Mouse (Mus musculus): ENCODE measurements at regions not wholly inside any gene's neighbourhood (a gene's known extent, or its start where the extent isn't known, plus 50 kb on each side); places are given as distances from the start of the nearest gene placed in this dataset.

- DNase-seq, result no peak
Measured at GRCm38 (mm10) chr6:67186537-67187274, 51.3 kb upstream of the Serbp1 start.

GRCm38 (mm10) chr6:67184662-67185061 is 53.3 kb upstream of the Serbp1 start:
- DNase-seq, result no peak

- no peak for DNase-seq
Measured at GRCm38 (mm10) chr6:67183481-67184215, 54.3 kb upstream of the Serbp1 start.

- no peak for DNase-seq
Measured at GRCm38 (mm10) chr6:67182453-67182852, 55.5 kb upstream of the Serbp1 start.

GRCm38 (mm10) chr6:67181459-67181858 is 56.5 kb upstream of the Serbp1 start:
- DNase-seq, result no peak

GRCm38 (mm10) chr6:67179416-67179815 is 58.6 kb upstream of the Serbp1 start:
- no peak for DNase-seq

- DNase-seq, result no peak
Measured at GRCm38 (mm10) chr6:67178531-67178930, 59.4 kb upstream of the Serbp1 start.

- no peak for DNase-seq
Measured at GRCm38 (mm10) chr6:67178101-67178500, 59.9 kb upstream of the Serbp1 start.

- DNase-seq, result no peak
Measured at GRCm38 (mm10) chr6:67170674-67170946, 67.4 kb upstream of the Serbp1 start.

GRCm38 (mm10) chr6:67169873-67170673 is 67.9 kb upstream of the Serbp1 start:
- peak; percentile 70 to 80 for DNase-seq

- no peak for DNase-seq
Measured at GRCm38 (mm10) chr6:67168803-67169202, 69.2 kb upstream of the Serbp1 start.

GRCm38 (mm10) chr6:67168031-67168777 is 69.8 kb upstream of the Serbp1 start:
- DNase-seq, result peak; percentile 37 to 62

- no peak for DNase-seq
Measured at GRCm38 (mm10) chr6:67165091-67165490, 72.9 kb upstream of the Serbp1 start.

- no peak for DNase-seq
Measured at GRCm38 (mm10) chr6:67163947-67164346, 74.0 kb upstream of the Serbp1 start.

- DNase-seq, result no peak
Measured at GRCm38 (mm10) chr6:67162814-67163213, 75.2 kb upstream of the Serbp1 start.

- DNase-seq, result peak; percentile 75 to 87
Measured at GRCm38 (mm10) chr6:67161610-67162009, 76.4 kb upstream of the Serbp1 start.

GRCm38 (mm10) chr6:67160564-67160963 is 77.4 kb upstream of the Serbp1 start:
- DNase-seq, result no peak

- no peak for DNase-seq
Measured at GRCm38 (mm10) chr6:67159726-67160523, 78.1 kb upstream of the Serbp1 start.

- DNase-seq, result no peak
Measured at GRCm38 (mm10) chr6:67159224-67159623, 78.8 kb upstream of the Serbp1 start.

GRCm38 (mm10) chr6:67158765-67159164 is 79.2 kb upstream of the Serbp1 start:
- DNase-seq, result peak; percentile 89 to 93

- DNase-seq, result no peak
Measured at GRCm38 (mm10) chr6:67152845-67153468, 85.0 kb upstream of the Serbp1 start.

- peak in 1 of 2 experiments; percentile 28 for DNase-seq
Measured at GRCm38 (mm10) chr6:67151515-67151914, 86.5 kb upstream of the Serbp1 start.
